Mouse (Mus musculus): Measurements from ENCODE around the gene Gm6583. TPM values are rescaled to one million over a fixed set of nuclear protein-coding genes. Genes with fewer than 3 reads are reported as not detected.
A peak's percentile ranks its signal among the peaks of the same experiment; 100 is the strongest.

Gm6583 gene
- polyA plus RNA-seq, 1 experiment = not detected

DNA sequence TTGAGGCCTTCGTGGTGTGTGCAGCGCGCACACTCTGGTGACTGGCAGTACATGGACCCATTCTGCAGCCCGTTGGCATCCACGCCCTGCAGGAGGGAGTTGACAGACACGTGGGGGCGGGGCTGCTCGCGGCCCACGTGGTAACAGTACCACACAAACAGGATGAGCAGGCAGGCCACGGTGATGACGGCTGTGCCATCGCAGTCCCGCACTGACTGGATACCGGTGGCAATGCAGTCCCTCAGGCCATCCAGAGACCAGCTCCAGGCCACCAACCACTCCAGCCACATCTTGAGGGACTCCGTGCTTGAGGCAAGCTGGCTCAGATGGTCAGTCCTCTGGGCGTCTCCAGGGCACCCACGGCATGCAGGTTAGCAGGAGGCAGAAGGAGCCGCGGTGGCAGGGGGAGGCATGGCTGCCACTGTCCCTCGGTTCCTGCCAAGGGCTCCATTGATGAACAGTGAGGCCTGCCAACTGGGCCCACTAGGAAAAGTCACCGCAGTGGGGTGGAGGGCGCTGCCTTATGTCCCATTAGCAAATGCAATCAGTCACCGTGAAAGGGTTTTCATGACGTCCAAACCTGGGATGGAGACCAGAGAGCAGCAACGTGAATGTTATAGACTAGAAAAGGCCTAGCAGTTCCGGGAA lies 36.0 kb upstream of the Gm6583 start:
- 73% methylated on average over 27 of the region's 27 CpGs for WGBS

GRCm38 (mm10) chr5:112391002-112391401 lies 35.2 kb upstream of the Gm6583 start:
- H3K27me3 ChIP-seq (ENCODE audit: control insufficient read depth, insufficient read depth, low read length) = peaks cover 9% of the 10 kb centered on the region
- no peak for TF ChIP-seq CTCF (IDR thresholded peaks at IDR 0.05; ENCODE audit: extremely low read depth, insufficient read depth, insufficient read length, insufficient replicate concordance)
- TF ChIP-seq POLR2A (IDR thresholded peaks at IDR 0.05; ENCODE audit: low read depth, low read length) = no peak
- 64% methylated on average over 16 of the region's 16 CpGs for WGBS
- no peaks in the 10 kb centered on the region for H3K36me3 ChIP-seq (ENCODE audit: control insufficient read depth, insufficient read depth, low read length)
- H3K4me1 ChIP-seq (ENCODE audit: control insufficient read depth, insufficient read depth, insufficient read length) = no peaks in the 10 kb centered on the region
- H3K4me3 ChIP-seq (ENCODE audit: extremely low read depth, insufficient read depth, insufficient read length) = no peak overlapping the region
- no peak overlapping the region for H3K27ac ChIP-seq (ENCODE audit: insufficient read depth, low read length)
- no peak for DNase-seq (ENCODE audit: low read depth in 1 of 2, low spot score in 2 of 2)

More for the DNA sequence above, 36.0 kb upstream of the Gm6583 start:
- no peak overlapping the region for H3K27ac ChIP-seq (ENCODE audit: insufficient read depth, low read length)
- no peak overlapping the region for H3K4me3 ChIP-seq (ENCODE audit: extremely low read depth, insufficient read depth, insufficient read length)
- H3K27me3 ChIP-seq (ENCODE audit: control insufficient read depth, insufficient read depth, low read length) = peaks cover 9% of the 10 kb centered on the region
- no peak for DNase-seq (ENCODE audit: low read depth in 1 of 2, low spot score in 2 of 2)
- H3K36me3 ChIP-seq (ENCODE audit: control insufficient read depth, insufficient read depth, low read length) = no peaks in the 10 kb centered on the region
- no peak for TF ChIP-seq POLR2A (IDR thresholded peaks at IDR 0.05; ENCODE audit: low read depth, low read length)
- no peaks in the 10 kb centered on the region for H3K4me1 ChIP-seq (ENCODE audit: control insufficient read depth, insufficient read depth, insufficient read length)

DNA sequence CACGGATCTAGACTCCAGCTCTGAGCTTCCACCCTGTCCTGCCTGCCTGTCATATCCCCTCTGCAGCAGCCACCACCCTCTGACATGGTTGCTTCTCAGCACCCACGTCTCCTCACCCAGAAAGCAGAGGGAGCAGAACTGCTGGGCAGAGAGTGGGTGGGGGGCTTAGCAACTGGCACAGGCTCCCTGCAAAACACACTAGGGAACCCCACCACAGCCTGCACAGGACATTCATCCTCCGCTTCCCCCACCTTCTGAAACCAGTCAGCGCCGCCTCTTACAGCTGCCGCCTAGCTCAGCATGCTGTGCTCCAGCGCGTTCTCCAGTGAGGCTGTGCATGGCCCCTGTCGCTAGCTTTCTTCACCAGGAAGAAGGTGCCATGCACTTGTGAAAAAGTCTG lies 33.5 kb upstream of the Gm6583 start:
- peaks cover 4% of the 10 kb centered on the region; the same call in 1 of the 2 replicates for H3K4me1 ChIP-seq (ENCODE audit: control insufficient read depth, insufficient read depth, insufficient read length)

GRCm38 (mm10) chr5:112385973-112386372 lies 30.1 kb upstream of the Gm6583 start:
- Histone ChIP-seq H3K27ac (ENCODE audit: insufficient read depth, low read length) (no peak overlapping the region), H3K36me3 (ENCODE audit: control insufficient read depth, insufficient read depth, low read length) (no peaks in the 10 kb centered on the region), H3K4me1 (ENCODE audit: control insufficient read depth, insufficient read depth, insufficient read length) (peaks cover 4% of the 10 kb centered on the region; the same call in 1 of the 2 replicates), H3K4me3 (ENCODE audit: extremely low read depth, insufficient read depth, insufficient read length) (no peak overlapping the region), H3K27me3 (ENCODE audit: control insufficient read depth, insufficient read depth, low read length) (no peaks in the 10 kb centered on the region)
- TF ChIP-seq CTCF (IDR thresholded peaks at IDR 0.05; ENCODE audit: extremely low read depth, insufficient read depth, insufficient read length, insufficient replicate concordance) = no peak
- TF ChIP-seq POLR2A (IDR thresholded peaks at IDR 0.05; ENCODE audit: low read depth, low read length) = no peak
- 85% methylated on average over 2 of the region's 2 CpGs for WGBS
- no peak for DNase-seq (ENCODE audit: low read depth in 1 of 2, low spot score in 2 of 2)

More for the DNA sequence above, 33.5 kb upstream of the Gm6583 start:
- no peak for DNase-seq (ENCODE audit: low read depth in 1 of 2, low spot score in 2 of 2)
- no peak for TF ChIP-seq POLR2A (IDR thresholded peaks at IDR 0.05; ENCODE audit: low read depth, low read length)
- TF ChIP-seq CTCF (IDR thresholded peaks at IDR 0.05; ENCODE audit: extremely low read depth, insufficient read depth, insufficient read length, insufficient replicate concordance) = no peak
- H3K27me3 ChIP-seq (ENCODE audit: control insufficient read depth, insufficient read depth, low read length) = peaks cover 1% of the 10 kb centered on the region
- no peak overlapping the region for H3K4me3 ChIP-seq (ENCODE audit: extremely low read depth, insufficient read depth, insufficient read length)
- H3K36me3 ChIP-seq (ENCODE audit: control insufficient read depth, insufficient read depth, low read length) = no peaks in the 10 kb centered on the region
- 57% methylated on average over 9 of the region's 9 CpGs for WGBS
- no peak overlapping the region for H3K27ac ChIP-seq (ENCODE audit: insufficient read depth, low read length)

DNA sequence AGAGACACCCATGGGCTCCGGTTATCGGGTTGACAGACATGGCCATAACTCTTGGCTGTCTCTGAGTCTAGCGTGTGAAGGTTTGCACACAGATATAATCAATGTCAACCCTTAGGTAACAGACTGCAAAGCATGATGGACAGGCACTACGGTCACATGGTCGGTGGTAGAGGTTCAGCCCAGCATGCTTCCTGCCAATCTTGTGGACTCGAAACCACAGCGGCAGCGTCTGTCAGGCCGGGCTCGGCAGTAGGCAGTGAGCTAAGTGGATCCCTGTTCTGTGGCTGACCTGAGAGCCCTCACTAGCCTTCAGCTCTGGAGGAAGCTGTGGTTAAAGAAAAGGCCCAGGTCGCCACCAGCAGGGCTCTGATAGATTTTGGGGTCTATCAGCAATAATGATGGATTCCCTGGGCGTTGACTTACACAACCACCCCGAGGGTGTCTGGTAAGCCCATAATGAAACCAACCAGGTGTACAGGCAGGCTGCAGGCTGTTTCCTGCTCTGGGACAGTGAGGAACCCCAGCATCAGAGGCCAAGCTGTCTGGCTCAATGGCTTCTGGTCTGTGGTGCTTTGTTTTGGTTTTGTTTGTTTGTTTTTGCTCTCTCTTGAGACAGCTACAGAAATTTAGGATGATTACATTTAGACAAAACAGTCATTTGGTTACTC lies 29.1 kb upstream of the Gm6583 start:
- TF ChIP-seq POLR2A (IDR thresholded peaks at IDR 0.05; ENCODE audit: low read depth, low read length) = no peak
- TF ChIP-seq CTCF (IDR thresholded peaks at IDR 0.05; ENCODE audit: extremely low read depth, insufficient read depth, insufficient read length, insufficient replicate concordance) = no peak
- H3K27ac ChIP-seq (ENCODE audit: insufficient read depth, low read length) = peak overlapping the region; percentile 32; the same call in 1 of the 2 replicates
- no peak overlapping the region for H3K4me3 ChIP-seq (ENCODE audit: extremely low read depth, insufficient read depth, insufficient read length)
- no peaks in the 10 kb centered on the region; the same call in 1 of the 2 replicates for H3K36me3 ChIP-seq (ENCODE audit: control insufficient read depth, insufficient read depth, low read length)
- peaks cover 4% of the 10 kb centered on the region; the same call in 1 of the 2 replicates for H3K4me1 ChIP-seq (ENCODE audit: control insufficient read depth, insufficient read depth, insufficient read length)
- 14% methylated on average over 13 of the region's 13 CpGs for WGBS
- H3K27me3 ChIP-seq (ENCODE audit: control insufficient read depth, insufficient read depth, low read length) = no peaks in the 10 kb centered on the region
- peak in 1 of 2 experiments; percentile 24 for DNase-seq (ENCODE audit: low read depth in 1 of 2, low spot score in 2 of 2)

DNA sequence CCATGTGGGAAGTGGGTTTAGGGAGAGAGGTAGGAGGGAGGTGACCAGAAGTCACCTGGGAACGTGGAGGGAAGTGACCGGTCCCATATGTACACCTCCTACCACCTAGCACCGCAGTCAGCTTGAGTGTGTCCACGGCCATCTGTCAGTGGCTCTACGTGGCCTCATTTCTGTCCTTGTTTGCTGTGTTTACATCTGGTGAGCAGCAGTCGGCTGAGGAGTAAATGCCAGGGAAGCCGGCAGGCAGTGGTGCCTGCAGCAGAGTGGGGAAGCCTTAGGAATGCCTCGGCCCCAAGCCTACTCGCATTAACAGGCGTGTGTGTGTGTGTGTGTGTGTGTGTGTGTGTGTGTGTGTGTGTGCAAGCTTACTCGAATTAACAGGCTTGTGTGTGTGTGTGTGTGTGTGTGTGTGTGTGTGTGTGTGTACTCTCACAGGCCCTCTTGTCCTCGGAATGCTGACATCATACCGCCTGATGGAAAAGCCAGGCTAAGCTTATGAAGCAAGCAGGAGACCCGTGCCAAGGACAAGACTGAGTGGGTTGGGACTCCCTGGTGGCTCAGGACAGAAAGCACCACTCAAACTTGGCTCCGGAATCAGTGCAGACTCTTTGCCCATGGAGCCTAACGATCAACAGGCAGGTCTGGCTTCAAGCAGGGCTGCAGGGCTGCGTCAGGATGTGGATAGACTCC lies 27.0 kb upstream of the Gm6583 start:
- TF ChIP-seq POLR2A (IDR thresholded peaks at IDR 0.05; ENCODE audit: low read depth, low read length) (no peak), CTCF (IDR thresholded peaks at IDR 0.05; ENCODE audit: extremely low read depth, insufficient read depth, insufficient read length, insufficient replicate concordance) (no peak)
- no peaks in the 10 kb centered on the region for H3K27me3 ChIP-seq (ENCODE audit: control insufficient read depth, insufficient read depth, low read length)
- H3K27ac ChIP-seq (ENCODE audit: insufficient read depth, low read length) = no peak overlapping the region
- no peaks in the 10 kb centered on the region; the same call in 1 of the 2 replicates for H3K36me3 ChIP-seq (ENCODE audit: control insufficient read depth, insufficient read depth, low read length)
- H3K4me1 ChIP-seq (ENCODE audit: control insufficient read depth, insufficient read depth, insufficient read length) = peaks cover 4% of the 10 kb centered on the region; the same call in 1 of the 2 replicates
- WGBS = 77% methylated on average over 17 of the region's 17 CpGs
- DNase-seq (ENCODE audit: low read depth in 1 of 2, low spot score in 2 of 2) = no peak
- no peak overlapping the region for H3K4me3 ChIP-seq (ENCODE audit: extremely low read depth, insufficient read depth, insufficient read length)
